In the genomic region with DNA sequence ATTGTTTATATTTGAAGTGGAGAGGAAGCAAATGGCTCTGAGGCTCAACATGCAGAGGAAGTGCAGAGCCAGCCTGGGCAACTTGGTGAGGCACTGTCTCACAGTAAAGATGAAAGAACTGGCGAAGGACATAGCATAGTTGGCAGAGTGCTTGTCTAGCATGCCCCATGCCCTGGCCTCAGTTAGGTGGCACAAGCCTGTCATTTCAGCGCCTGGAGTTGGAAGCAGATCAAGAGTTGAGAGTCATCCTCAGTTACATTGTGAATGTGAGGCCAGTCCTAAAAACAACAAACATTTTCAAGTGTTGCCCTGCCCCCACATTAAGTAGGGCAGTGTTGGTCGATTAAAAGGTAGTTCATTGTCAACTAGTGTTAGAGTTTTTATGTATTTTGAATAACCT, we compare ENCODE assay signal across 11 mouse cellular contexts. TPM values are rescaled to one million over a fixed set of nuclear protein-coding genes. Genes with fewer than 3 reads are reported as not detected.
DNase-seq lines count a peak whose midpoint lies in the region; ATAC-seq and TF ChIP-seq lines count a peak whose summit lies in the region.
"Had no signal": no experiment of that assay in that cellular context is flagged by ENCODE, and none has a peak within 500 bp of the region (broad histone marks: within the 10 kb centered on the region; RNA-seq: fewer than 3 reads in every experiment).

No protein-coding gene starts in this region.

- 27% methylated on average over 3 of the region's 3 CpGs for WGBS in cerebellum, adult 2 months
- 18% methylated on average over 3 of the region's 3 CpGs for WGBS in lung, adult 2 months

- no peaks in the 10 kb centered on the region for H3K27me3 ChIP-seq in cerebellum, adult 2 months (ENCODE audit: control insufficient read depth, insufficient read depth, low read length)

- no peak overlapping the region for H3K27ac ChIP-seq in cerebellum, adult 2 months (ENCODE audit: insufficient read depth, low read length)
- H3K27ac ChIP-seq: hindbrain, postnatal 0 days had no signal

- DNase-seq in cerebellum, adult 2 months: peak; percentile 24 to 45
- no peak for DNase-seq in cerebellum, postnatal 36 days
- peak; percentile 36 for DNase-seq in kidney, postnatal 14 days
- DNase-seq in kidney, postnatal 4 days: no peak
- DNase-seq in adrenal gland, postnatal 25 days: peak; percentile 34
- DNase-seq in lung, adult 2 months: peak; percentile 25
- DNase-seq in left cerebral cortex, postnatal 14 days (ENCODE audit: low spot score in 2 of 2): no peak
- DNase-seq: cerebellum, adult 9-11 months; gastrocnemius, postnatal 14 days had no signal

- no peaks in the 10 kb centered on the region; the same call in none of the 2 replicates for H3K4me1 ChIP-seq in cerebellum, adult 2 months (ENCODE audit: control insufficient read depth, insufficient read depth, low read length)
- H3K4me1 ChIP-seq in lung, adult 2 months (ENCODE audit: control insufficient read depth, insufficient read depth, low read length): peaks cover 11% of the 10 kb centered on the region

- ATAC-seq in activated CD4-positive, CD25-positive, alpha-beta regulatory T cell, adult 4 months: no peak
- ATAC-seq: hindbrain, postnatal 0 days had no signal

- intact Hi-C loops in left cerebral cortex, postnatal 14 days (cut with DNase I): no loop called here

- TF ChIP-seq POLR2A in cerebellum, adult 2 months (IDR thresholded peaks at IDR 0.05; ENCODE audit: borderline replicate concordance, insufficient read depth, low read length): no peak
- TF ChIP-seq POLR2A in lung, adult 2 months (IDR thresholded peaks at IDR 0.05; ENCODE audit: borderline replicate concordance, extremely low read depth, low read depth, low read length): no peak

- no peak for TF ChIP-seq CTCF in cerebellum, adult 2 months (IDR thresholded peaks at IDR 0.05; ENCODE audit: borderline replicate concordance, insufficient read depth, low read depth, low read length)
- no peak for TF ChIP-seq CTCF in lung, adult 2 months (IDR thresholded peaks at IDR 0.05; ENCODE audit: insufficient read depth, low read length)

- H3K4me3 ChIP-seq in cerebellum, adult 2 months (replicated peaks; ENCODE audit: insufficient read depth, low read depth, low read length): no peak overlapping the region
- no peak overlapping the region for H3K4me3 ChIP-seq in lung, adult 2 months (replicated peaks; ENCODE audit: extremely low read depth, low read depth, low read length)

RNA-seq across cellular contexts. Expression of a gene that starts 32.1 kb away (rescaled TPM):
- 74.4 and 80.0 TPM in 2 replicates for polyA plus RNA-seq in cerebellum, adult 2 months (2012; rRNA removed)
- total RNA-seq in adrenal gland, postnatal 25 days (2021): 91.7 and 93.1 TPM in 2 replicates
- 25.0 and 38.2 TPM in 2 replicates for polyA plus RNA-seq in lung, adult 2 months (2012; rRNA removed)
- 10 to 100 TPM; 87.0 to 89.6 TPM for total RNA-seq in left cerebral cortex, postnatal 14 days (2021)
- 10 to 100 TPM; 28.9 to 29.2 TPM for polyA plus RNA-seq in activated CD4-positive, CD25-positive, alpha-beta regulatory T cell, adult 4 months (2017; shearing (Covaris generic))

RNA-seq across cellular contexts. Expression of a gene that starts 57.9 kb away (rescaled TPM):
- 19.2 TPM in 2 replicates for polyA plus RNA-seq in cerebellum, adult 2 months (2012; rRNA removed)
- total RNA-seq in adrenal gland, postnatal 25 days (2021): 10.0 and 11.0 TPM in 2 replicates
- polyA plus RNA-seq in lung, adult 2 months (2012; rRNA removed): 4.4 and 6.6 TPM in 2 replicates
- 10 to 100 TPM; 31.2 to 34.7 TPM for total RNA-seq in left cerebral cortex, postnatal 14 days (2021)
- polyA plus RNA-seq in activated CD4-positive, CD25-positive, alpha-beta regulatory T cell, adult 4 months (2017; shearing (Covaris generic)): 1 to 10 TPM; 1.0 to 1.3 TPM

Comparison
In these comparisons a context has a peak if more than half of its experiments do, and no peak if none do; other contexts are left out.
1. DNase-seq: peak in cerebellum, adult 2 months (2 of 2), kidney, postnatal 14 days (single experiment), adrenal gland, postnatal 25 days (single experiment) and lung, adult 2 months (single experiment); none in cerebellum, postnatal 36 days (0 of 2), kidney, postnatal 4 days (0 of 2) and left cerebral cortex, postnatal 14 days (0 of 2).